Comparison of ENCODE assay signal across 31 mouse cellular contexts in the genomic region with DNA sequence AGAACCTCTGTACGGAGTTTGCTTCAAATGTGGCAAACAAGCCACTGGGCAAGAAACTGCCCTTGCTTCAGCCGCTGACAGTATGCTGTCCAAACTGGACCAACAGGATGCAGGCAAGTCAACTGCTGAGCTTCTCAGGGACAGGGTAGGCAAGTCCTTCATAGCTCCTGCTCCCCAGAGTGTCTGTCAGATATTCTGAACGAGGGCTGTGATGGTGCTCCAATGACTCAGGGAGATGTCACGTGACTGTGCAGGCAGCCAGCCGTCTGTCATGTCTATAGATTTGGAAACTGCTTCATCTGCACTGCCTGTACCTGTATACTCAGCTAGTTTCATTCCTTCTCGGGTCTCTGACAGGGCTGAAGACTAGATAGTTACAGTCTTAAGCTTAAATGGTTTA. TPM values are rescaled to one million over a fixed set of nuclear protein-coding genes. Genes with fewer than 3 reads are reported as not detected.
DNase-seq lines count a peak whose midpoint lies in the region; ATAC-seq and TF ChIP-seq lines count a peak whose summit lies in the region.
"Had no signal": no experiment of that assay in that cellular context is flagged by ENCODE, and none has a peak within 500 bp of the region (broad histone marks: within the 10 kb centered on the region; RNA-seq: fewer than 3 reads in every experiment).

No protein-coding gene starts in this region.

- H3K9me3 ChIP-seq in limb, embryonic 15.5 days: no peaks in the 10 kb centered on the region
- no peaks in the 10 kb centered on the region for H3K9me3 ChIP-seq in limb, embryonic 10.5 days (replicated peaks)
- H3K9me3 ChIP-seq: embryonic facial prominence, embryonic 13.5 days; forebrain, embryonic 13.5 days; hindbrain, embryonic 12.5 days; kidney, embryonic 15.5 days had no signal

- H3K4me1 ChIP-seq in limb, embryonic 15.5 days: no peaks in the 10 kb centered on the region
- no peaks in the 10 kb centered on the region for H3K4me1 ChIP-seq in limb, embryonic 10.5 days
- H3K4me1 ChIP-seq: embryonic facial prominence, embryonic 13.5 days; forebrain, embryonic 13.5 days; hindbrain, embryonic 12.5 days had no signal

- DNase-seq in adrenal gland, adult (ENCODE audit: inconsistent age in 2 of 2, low spot score in 1 of 2): peak; percentile 79 to 86
- no peak for DNase-seq in adrenal gland, postnatal 25 days
- peak; percentile 38 to 42 for DNase-seq in cerebellum, postnatal 36 days
- no peak for DNase-seq in cerebellum, postnatal 14 days
- DNase-seq in limb, embryonic 10.5 days (ENCODE audit: low spot score): no peak
- no peak for DNase-seq in retina, postnatal 1 day
- DNase-seq: cerebellum, adult 9-10 months; embryo, embryonic 11 days; gastrocnemius, postnatal 14 days; heart, adult 2 months; kidney, adult 11 months; kidney, postnatal 36 days; layer of hippocampus, adult 9-11 months; left cerebral cortex, postnatal 4 days; lung, postnatal 10 days; thymus, adult 18-20 months; thymus, postnatal 36 days had no signal

- H3K36me3 ChIP-seq in limb, embryonic 15.5 days: peaks cover 49% of the 10 kb centered on the region
- H3K36me3 ChIP-seq in limb, embryonic 10.5 days: peaks cover 71% of the 10 kb centered on the region
- H3K36me3 ChIP-seq in myocyte (ENCODE audit: control insufficient read depth, insufficient read depth): peaks cover 6% of the 10 kb centered on the region

- H3K79me2 ChIP-seq in myocyte (ENCODE audit: control insufficient read depth, insufficient read depth): no peaks in the 10 kb centered on the region

- TF ChIP-seq POLR2A in myocyte (IDR thresholded peaks at IDR 0.05; ENCODE audit: insufficient read length, low read depth): no peak

- H3K4me3 ChIP-seq in limb, embryonic 15.5 days: no peak overlapping the region
- no peak overlapping the region for H3K4me3 ChIP-seq in limb, embryonic 10.5 days
- no peak overlapping the region for H3K4me3 ChIP-seq in myocyte
- H3K4me3 ChIP-seq: embryonic facial prominence, embryonic 13.5 days; forebrain, embryonic 13.5 days; heart, adult 2 months; hindbrain, embryonic 12.5 days; kidney, embryonic 15.5 days had no signal

- no peak overlapping the region for H3K4me2 ChIP-seq in limb, embryonic 15.5 days
- H3K4me2 ChIP-seq in myocyte (ENCODE audit: low read depth): no peak overlapping the region
- H3K4me2 ChIP-seq: embryonic facial prominence, embryonic 13.5 days; forebrain, embryonic 13.5 days; hindbrain, embryonic 12.5 days; kidney, embryonic 15.5 days; midbrain, embryonic 11.5 days had no signal

- H3K9ac ChIP-seq in limb, embryonic 15.5 days: no peak overlapping the region
- H3K9ac ChIP-seq: embryonic facial prominence, embryonic 13.5 days; forebrain, embryonic 13.5 days; hindbrain, embryonic 12.5 days; kidney, embryonic 15.5 days had no signal

- WGBS in limb, embryonic 15.5 days: 78% methylated on average over 6 of the region's 6 CpGs
- 85% methylated on average over 6 of the region's 6 CpGs for WGBS in limb, embryonic 10.5 days

- H3ac ChIP-seq in myocyte (ENCODE audit: control insufficient read depth, insufficient read length): no peak overlapping the region

- ATAC-seq in limb, embryonic 15.5 days (ENCODE audit: insufficient number of reproducible peaks, low FRiP score, low TSS enrichment, low read depth): no peak
- ATAC-seq: CD4-positive, CD25-positive, alpha-beta regulatory T cell, adult 4 months; forebrain, embryonic 13.5 days had no signal

- H3K27ac ChIP-seq in limb, embryonic 15.5 days: peak overlapping the region; percentile 22; the same call in 1 of the 2 replicates
- H3K27ac ChIP-seq in limb, embryonic 10.5 days: no peak overlapping the region
- H3K27ac ChIP-seq: embryonic facial prominence, embryonic 13.5 days; forebrain, embryonic 13.5 days; heart, adult 2 months; hindbrain, embryonic 12.5 days; kidney, embryonic 15.5 days had no signal

- H3K27me3 ChIP-seq in limb, embryonic 15.5 days: no peaks in the 10 kb centered on the region
- H3K27me3 ChIP-seq in limb, embryonic 10.5 days (ENCODE audit: low read depth, poor library complexity, severe bottlenecking): no peaks in the 10 kb centered on the region
- no peaks in the 10 kb centered on the region for H3K27me3 ChIP-seq in myocyte (ENCODE audit: control insufficient read depth, insufficient read depth, insufficient read length)
- H3K27me3 ChIP-seq: embryonic facial prominence, embryonic 13.5 days; forebrain, embryonic 13.5 days; hindbrain, embryonic 12.5 days; kidney, embryonic 15.5 days had no signal

TF ChIP-seq in myocyte, 11 proteins besides CTCF, POLR2A, EP300 and RAD21:
- TF ChIP-seq USF1 (IDR thresholded peaks at IDR 0.05; ENCODE audit: low read depth) (peak; percentile 18), TCF3 (IDR thresholded peaks at IDR 0.05; ENCODE audit: insufficient read length, low read depth) (no peak)

RNA-seq across cellular contexts. Expression of gene Bcl7c, which starts 9.7 kb away (rescaled TPM):
- total RNA-seq in adrenal gland, postnatal 25 days (2021): 64.9 and 114 TPM in 2 replicates
- 81.1 and 90.5 TPM in 2 replicates for polyA plus RNA-seq in limb, embryonic 15.5 days (2015; fragmentation: Nextera tagmentation; extraction: Ambion mirVana)
- 77.9 and 79.5 TPM in 2 replicates for polyA plus RNA-seq in limb, embryonic 10.5 days (2016; fragmentation: Nextera tagmentation; extraction: Ambion mirVana)
- 94.7 TPM for polyA plus RNA-seq in myocyte (2012; fragmentation: generic; extraction: Trizol)

RNA-seq across cellular contexts. Expression of gene Ctf1, which starts 13.6 kb away (rescaled TPM):
- total RNA-seq in adrenal gland, postnatal 25 days (2021): 2.5 and 2.6 TPM in 2 replicates
- 25.3 and 28.7 TPM in 2 replicates for polyA plus RNA-seq in limb, embryonic 15.5 days (2015; fragmentation: Nextera tagmentation; extraction: Ambion mirVana)
- polyA plus RNA-seq in limb, embryonic 10.5 days (2016; fragmentation: Nextera tagmentation; extraction: Ambion mirVana): 11.1 and 14.2 TPM in 2 replicates
- 8.9 TPM for polyA plus RNA-seq in myocyte (2012; fragmentation: generic; extraction: Trizol)
- polyA plus RNA-seq: CD4-positive, CD25-positive, alpha-beta regulatory T cell, adult 4 months had no signal

RNA-seq across cellular contexts. Expression of gene Ctf2, which starts 33.0 kb away (rescaled TPM):
- not detected in 2 replicates for total RNA-seq in adrenal gland, postnatal 25 days (2021)
- polyA plus RNA-seq in limb, embryonic 15.5 days (2015; fragmentation: Nextera tagmentation; extraction: Ambion mirVana): 0.19 and 0.44 TPM in 2 replicates
- 0.28 and 0.73 TPM in 2 replicates for polyA plus RNA-seq in limb, embryonic 10.5 days (2016; fragmentation: Nextera tagmentation; extraction: Ambion mirVana)
- polyA plus RNA-seq in myocyte (2012; fragmentation: generic; extraction: Trizol): 0.14 TPM
- total RNA-seq: gastrocnemius, postnatal 14 days; heart, adult 2 months; heart, postnatal 25 days; left cerebral cortex, adult 8-10 months; left cerebral cortex, postnatal 4 days; liver, adult 2 months; megakaryocyte progenitor cell, adult 5-6 weeks; midbrain, postnatal 0 days had no signal
- polyA plus RNA-seq: CD4-positive, CD25-positive, alpha-beta regulatory T cell, adult 4 months; heart, adult 2 months; heart, embryonic 14.5 days; hindbrain, embryonic 12.5 days; liver, adult 2 months; midbrain, postnatal 0 days had no signal

RNA-seq across cellular contexts. Expression of gene Fbxl19, which starts 45.4 kb away (rescaled TPM):
- total RNA-seq in adrenal gland, postnatal 25 days (2021): 18.3 and 18.5 TPM in 2 replicates
- polyA plus RNA-seq in limb, embryonic 15.5 days (2015; fragmentation: Nextera tagmentation; extraction: Ambion mirVana): 4.3 and 4.4 TPM in 2 replicates
- 9.4 and 10.8 TPM in 2 replicates for polyA plus RNA-seq in limb, embryonic 10.5 days (2016; fragmentation: Nextera tagmentation; extraction: Ambion mirVana)
- polyA plus RNA-seq in myocyte (2012; fragmentation: generic; extraction: Trizol): 11.9 TPM

Comparison
In these comparisons a context has a peak if more than half of its experiments do, and no peak if none do; other contexts are left out.
1. DNase-seq: peak in adrenal gland, adult (2 of 2) and cerebellum, postnatal 36 days (2 of 2); none in adrenal gland, postnatal 25 days (single experiment), cerebellum, postnatal 14 days (0 of 2), limb, embryonic 10.5 days (single experiment) and retina, postnatal 1 day (single experiment).